Mouse (Mus musculus) stomach, postnatal 0 days (tissue): Measurements from ENCODE around the gene Traf5.

ENCODE experiments used
- CTCF ChIP-seq: IDR thresholded peaks from 2 replicates; pipeline ENCODE4 v1.5.1; 2016; ENCODE audit warnings: antibody characterized with exemption, low read depth, mild to moderate bottlenecking, moderate library complexity
- EP300 ChIP-seq: optimal IDR thresholded peaks from 2 replicates; pipeline ENCODE3; 2016; ENCODE audit warnings: antibody characterized with exemption

DNA sequence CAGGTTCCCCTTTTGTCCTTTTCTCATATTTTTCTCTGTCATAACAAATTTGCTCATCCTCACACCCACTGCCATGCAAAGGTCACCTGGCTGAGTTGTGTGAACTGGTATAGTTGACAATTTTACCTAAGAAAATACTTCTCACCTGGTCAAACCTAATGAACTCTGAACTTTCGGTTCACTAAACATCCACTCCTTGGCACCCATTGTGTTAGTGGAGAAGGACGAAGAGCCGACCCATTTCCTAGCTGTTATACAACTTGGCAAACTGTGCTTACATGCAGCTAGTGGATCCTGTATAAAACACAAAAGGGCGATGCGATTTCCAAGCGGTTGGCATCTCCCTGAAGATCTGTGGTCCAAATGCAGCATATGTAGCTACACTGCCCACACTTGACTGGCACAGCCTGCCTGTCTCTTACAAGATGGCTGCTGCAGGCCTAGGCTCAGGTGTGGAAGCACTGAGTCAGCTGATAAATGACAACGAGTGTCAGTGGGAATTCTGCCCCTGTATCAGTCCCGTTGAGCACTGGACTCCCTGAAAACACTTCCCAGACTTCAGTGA lies 95.7 kb downstream of the Traf5 start:
- TF ChIP-seq EP300 (no peak), CTCF (no peak)
